10 mouse cellular contexts compared by ENCODE assay signal in the genomic region with DNA sequence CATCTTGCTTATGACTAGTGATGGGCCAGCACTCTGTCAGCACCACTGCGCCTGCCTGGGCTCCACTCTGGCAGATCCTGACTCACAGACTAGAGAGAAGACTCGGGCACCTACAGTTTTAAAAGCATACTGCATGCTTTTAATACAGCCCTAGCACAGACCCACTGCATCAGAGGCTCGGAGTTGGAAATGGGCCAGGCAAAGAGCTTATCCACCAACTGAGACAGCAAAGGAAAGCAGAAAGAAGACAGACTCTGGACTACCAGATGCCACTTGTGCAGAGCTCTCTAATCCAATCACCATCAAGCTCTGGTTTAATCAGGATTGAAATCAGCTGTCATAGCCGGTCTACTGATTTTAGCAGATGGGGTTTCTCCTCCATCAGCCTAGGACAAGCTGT. TPM values are rescaled to one million over a fixed set of nuclear protein-coding genes. Genes with fewer than 3 reads are reported as not detected.
DNase-seq lines count a peak whose midpoint lies in the region; ATAC-seq lines count a peak whose summit lies in the region.
"Had no signal": no experiment of that assay in that cellular context is flagged by ENCODE, and none has a peak within 500 bp of the region (broad histone marks: within the 10 kb centered on the region; RNA-seq: fewer than 3 reads in every experiment).

No protein-coding gene starts in this region.

- DNase-seq in kidney, postnatal 4 days, result peak; percentile 44 to 60
- peak; percentile 63 to 74 for DNase-seq in frontal cortex, adult 2 months (ENCODE audit: extremely low spot score in 1 of 2, low spot score in 1 of 2)
- peak; percentile 75 to 89 for DNase-seq in layer of hippocampus, postnatal 14 days (ENCODE audit: low spot score in 2 of 2)
- peak; percentile 77 to 86 for DNase-seq in right cerebral cortex, postnatal 10 days (ENCODE audit: low spot score in 2 of 2)
- no peak for DNase-seq in embryo, embryonic 10 days (ENCODE audit: low spot score)
- DNase-seq in kidney, adult 9 months, result no peak
- DNase-seq: thymus, adult 2 months had no signal

- H3K27me3 ChIP-seq in kidney, embryonic 14.5 days (ENCODE audit: control insufficient read depth, insufficient read depth, low read length), result no peaks in the 10 kb centered on the region
- H3K27me3 ChIP-seq: embryonic facial prominence, embryonic 13.5 days had no signal

- no peak overlapping the region for H3K4me3 ChIP-seq in kidney, embryonic 14.5 days (ENCODE audit: low read length)
- H3K4me3 ChIP-seq: embryonic facial prominence, embryonic 13.5 days had no signal

- no peak for ATAC-seq in kidney, embryonic 14.5 days (ENCODE audit: low FRiP score, low TSS enrichment)

- no peak overlapping the region for H3K4me2 ChIP-seq in kidney, embryonic 14.5 days (replicated peaks; ENCODE audit: low read depth, low read length)
- H3K4me2 ChIP-seq: embryonic facial prominence, embryonic 13.5 days had no signal

- H3K36me3 ChIP-seq in kidney, embryonic 14.5 days (ENCODE audit: control insufficient read depth, insufficient read depth, low read length), result peaks cover 90% of the 10 kb centered on the region

- no peaks in the 10 kb centered on the region for H3K4me1 ChIP-seq in kidney, embryonic 14.5 days (ENCODE audit: control insufficient read depth, insufficient read depth, low read length)
- H3K4me1 ChIP-seq: embryonic facial prominence, embryonic 13.5 days had no signal

- 81% methylated on average over 4 of the region's 4 CpGs for WGBS in kidney, embryonic 14.5 days

- H3K27ac ChIP-seq in kidney, embryonic 14.5 days (ENCODE audit: low read depth, low read length), result no peak overlapping the region
- H3K27ac ChIP-seq: embryonic facial prominence, embryonic 13.5 days; macrophage had no signal

- H3K9me3 ChIP-seq in kidney, embryonic 14.5 days (ENCODE audit: control insufficient read depth, low read length), result no peaks in the 10 kb centered on the region
- H3K9me3 ChIP-seq: embryonic facial prominence, embryonic 13.5 days had no signal

- H3K9ac ChIP-seq in kidney, embryonic 14.5 days (ENCODE audit: low read depth, low read length), result no peak overlapping the region
- H3K9ac ChIP-seq: embryonic facial prominence, embryonic 13.5 days had no signal

RNA-seq across cellular contexts. Expression of gene Ddi2, which starts 17.9 kb away (rescaled TPM):
- polyA plus RNA-seq in kidney, embryonic 14.5 days (2014; fragmentation: Nextera tagmentation; extraction: Ambion mirVana), result 11.0 and 20.6 TPM in 2 replicates
- polyA plus RNA-seq in frontal cortex, adult 2 months (2012; rRNA removed), result 18.7 and 19.0 TPM in 2 replicates
- 10 to 100 TPM; 29.4 to 34.0 TPM for total RNA-seq in layer of hippocampus, postnatal 14 days (2021)

RNA-seq across cellular contexts. Expression of gene Rsc1a1, which starts 19.9 kb away (rescaled TPM):
- not detected in 2 replicates for polyA plus RNA-seq in kidney, embryonic 14.5 days (2014; fragmentation: Nextera tagmentation; extraction: Ambion mirVana)
- 6.1 and 9.0 TPM in 2 replicates for polyA plus RNA-seq in frontal cortex, adult 2 months (2012; rRNA removed)
- under 1 TPM in 1 of 2 experiments, not detected in 1; 0.79 TPM for total RNA-seq in layer of hippocampus, postnatal 14 days (2021)
- polyA plus RNA-seq: embryonic facial prominence, embryonic 13.5 days; macrophage had no signal

RNA-seq across cellular contexts. Expression of gene Plekhm2, which starts 40.6 kb away (rescaled TPM):
- 3.5 and 6.8 TPM in 2 replicates for polyA plus RNA-seq in kidney, embryonic 14.5 days (2014; fragmentation: Nextera tagmentation; extraction: Ambion mirVana)
- 85.6 and 92.9 TPM in 2 replicates for polyA plus RNA-seq in frontal cortex, adult 2 months (2012; rRNA removed)
- total RNA-seq in layer of hippocampus, postnatal 14 days (2021), result 10 to 100 TPM; 47.8 to 55.4 TPM

RNA-seq across cellular contexts. Expression of gene Agmat, which starts 41.1 kb away (rescaled TPM):
- polyA plus RNA-seq in kidney, embryonic 14.5 days (2014; fragmentation: Nextera tagmentation; extraction: Ambion mirVana), result 1.1 and 1.6 TPM in 2 replicates
- polyA plus RNA-seq in frontal cortex, adult 2 months (2012; rRNA removed), result 0.40 and 1.1 TPM in 2 replicates
- not detected for total RNA-seq in layer of hippocampus, postnatal 14 days (2021)
- polyA plus RNA-seq: embryonic facial prominence, embryonic 13.5 days; macrophage had no signal

Comparison
In these comparisons a context has a peak if more than half of its experiments do, and no peak if none do; other contexts are left out.
1. DNase-seq: peak in kidney, postnatal 4 days (2 of 2), frontal cortex, adult 2 months (2 of 2), layer of hippocampus, postnatal 14 days (2 of 2) and right cerebral cortex, postnatal 10 days (2 of 2); none in embryo, embryonic 10 days (single experiment) and kidney, adult 9 months (single experiment).
2. RNA of gene Plekhm2, which starts 40.6 kb away (polyA plus RNA-seq): 85.6 to 92.9 TPM in frontal cortex, adult 2 months; 3.5 to 6.8 TPM in kidney, embryonic 14.5 days; every median in the first group is over 10 times any median in the second.